Mouse (Mus musculus): ENCODE results near the gene Myo15b. TPM values are rescaled to one million over a fixed set of nuclear protein-coding genes. Genes with fewer than 3 reads are reported as not detected.

Gene Myo15b
- polyA plus RNA-seq (2017; shearing (Covaris generic)) = 1 to 10 TPM in 1 of 2 experiments, under 1 TPM in 1; 0.55 to 7.5 TPM

DNA sequence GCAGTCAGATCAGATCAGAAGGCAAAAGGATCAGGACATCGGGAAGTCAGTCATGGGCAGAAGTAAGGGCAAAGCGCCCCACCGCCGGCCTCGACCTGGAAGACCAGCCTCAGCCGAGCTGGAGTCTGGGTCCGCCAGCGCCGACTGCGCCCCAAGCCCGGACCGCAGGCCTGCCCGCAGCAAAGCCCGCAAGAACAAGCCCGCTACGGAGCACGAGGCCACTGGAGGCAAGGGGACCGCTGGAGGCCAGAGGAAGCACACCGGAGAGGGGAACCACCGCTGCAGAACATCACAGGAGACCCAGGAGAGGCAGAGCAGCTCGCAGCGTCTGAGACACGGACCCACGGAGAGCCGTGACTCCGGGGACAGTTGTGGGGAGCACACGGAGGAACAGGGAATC is at the start of gene Myo15b:
Myo15b (plus strand) TSS at position 53 of the 400 bp plus-strand sequence.

DNA sequence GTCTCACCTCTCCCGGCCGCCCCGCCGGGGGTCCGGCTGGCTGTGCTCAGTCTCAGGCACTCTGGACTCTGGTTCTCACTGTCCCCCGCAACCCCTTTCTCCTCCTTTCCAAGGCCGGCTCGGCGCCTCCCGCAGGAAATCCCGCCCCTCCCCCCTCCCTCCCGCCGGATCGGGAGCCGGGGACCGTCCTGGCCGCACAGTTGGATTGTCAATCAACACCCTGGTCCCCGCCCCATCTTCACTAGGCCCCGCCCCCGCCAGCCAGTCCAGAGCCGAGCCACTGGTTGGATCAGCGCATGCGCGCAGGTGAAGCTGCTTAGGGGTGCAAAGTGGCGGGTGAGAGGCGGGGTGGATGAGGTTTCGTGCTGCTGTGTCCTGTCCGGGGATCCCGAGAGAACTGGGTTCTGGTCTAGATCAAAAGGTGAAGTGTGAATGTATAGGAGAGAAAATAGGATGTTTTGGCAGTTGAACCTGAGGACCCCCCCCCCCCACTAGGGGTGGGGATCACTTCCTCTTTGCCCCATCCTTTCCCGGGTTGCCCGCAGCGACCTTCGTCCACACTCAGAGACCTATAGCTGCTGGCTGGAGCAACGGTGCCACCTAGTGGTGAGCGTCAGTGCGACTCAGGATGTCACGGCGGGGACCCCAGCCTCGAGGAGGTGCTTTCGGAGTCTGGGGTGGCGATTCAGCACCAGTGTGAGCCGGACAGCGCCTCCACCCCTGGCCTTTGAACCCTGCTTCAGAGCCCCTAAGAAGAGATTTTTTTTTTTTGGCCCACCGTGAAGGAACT is 44.5 kb upstream of the Myo15b start, which contains the start of gene Caskin2:
Caskin2 (minus strand) TSS at position 133 of the 790 bp plus-strand sequence.

DNA sequence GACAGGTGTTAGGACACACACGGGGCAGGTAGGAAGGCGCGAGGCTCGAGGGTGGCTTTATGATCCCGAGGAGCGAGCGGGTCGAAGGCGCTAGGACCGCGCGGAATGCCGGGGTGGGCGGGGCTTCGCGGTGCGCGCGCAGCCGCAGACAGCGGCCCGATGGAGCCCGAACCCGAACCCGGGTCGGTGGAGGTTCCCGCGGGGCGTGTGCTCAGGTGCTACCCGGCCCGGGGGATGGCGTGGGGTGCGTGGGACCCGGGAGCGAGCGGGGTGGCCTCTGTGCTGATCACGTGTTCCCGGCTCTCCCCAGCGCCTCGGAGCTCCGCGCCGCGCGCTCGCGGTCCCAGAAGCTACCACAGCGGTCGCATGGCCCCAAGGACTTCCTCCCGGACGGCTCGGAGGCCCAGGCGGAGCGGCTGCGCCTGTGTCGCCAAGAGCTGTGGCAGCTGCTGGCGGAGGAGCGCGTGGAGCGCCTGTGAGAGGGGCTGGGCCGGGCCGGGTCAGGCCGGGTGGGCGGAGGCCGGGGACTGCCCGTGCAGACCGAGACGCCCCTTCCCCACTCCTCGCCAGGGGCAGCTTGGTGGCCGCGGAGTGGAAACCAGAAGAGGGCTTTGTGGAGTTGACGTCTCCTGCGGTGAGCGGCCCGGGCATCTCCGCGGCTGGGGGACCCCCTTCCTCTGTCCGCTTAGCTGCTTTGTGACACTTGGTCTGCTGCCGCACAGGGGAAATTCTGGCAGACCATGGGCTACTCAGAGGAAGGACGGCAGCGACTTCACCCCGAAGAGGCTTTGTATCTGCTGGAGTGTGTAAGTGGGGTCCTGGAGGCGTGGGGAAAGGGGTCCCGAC is 43.4 kb upstream of the Myo15b start, which contains the start of gene Tsen54:
Tsen54 (plus strand) TSS at position 120 of the 846 bp plus-strand sequence.

DNA sequence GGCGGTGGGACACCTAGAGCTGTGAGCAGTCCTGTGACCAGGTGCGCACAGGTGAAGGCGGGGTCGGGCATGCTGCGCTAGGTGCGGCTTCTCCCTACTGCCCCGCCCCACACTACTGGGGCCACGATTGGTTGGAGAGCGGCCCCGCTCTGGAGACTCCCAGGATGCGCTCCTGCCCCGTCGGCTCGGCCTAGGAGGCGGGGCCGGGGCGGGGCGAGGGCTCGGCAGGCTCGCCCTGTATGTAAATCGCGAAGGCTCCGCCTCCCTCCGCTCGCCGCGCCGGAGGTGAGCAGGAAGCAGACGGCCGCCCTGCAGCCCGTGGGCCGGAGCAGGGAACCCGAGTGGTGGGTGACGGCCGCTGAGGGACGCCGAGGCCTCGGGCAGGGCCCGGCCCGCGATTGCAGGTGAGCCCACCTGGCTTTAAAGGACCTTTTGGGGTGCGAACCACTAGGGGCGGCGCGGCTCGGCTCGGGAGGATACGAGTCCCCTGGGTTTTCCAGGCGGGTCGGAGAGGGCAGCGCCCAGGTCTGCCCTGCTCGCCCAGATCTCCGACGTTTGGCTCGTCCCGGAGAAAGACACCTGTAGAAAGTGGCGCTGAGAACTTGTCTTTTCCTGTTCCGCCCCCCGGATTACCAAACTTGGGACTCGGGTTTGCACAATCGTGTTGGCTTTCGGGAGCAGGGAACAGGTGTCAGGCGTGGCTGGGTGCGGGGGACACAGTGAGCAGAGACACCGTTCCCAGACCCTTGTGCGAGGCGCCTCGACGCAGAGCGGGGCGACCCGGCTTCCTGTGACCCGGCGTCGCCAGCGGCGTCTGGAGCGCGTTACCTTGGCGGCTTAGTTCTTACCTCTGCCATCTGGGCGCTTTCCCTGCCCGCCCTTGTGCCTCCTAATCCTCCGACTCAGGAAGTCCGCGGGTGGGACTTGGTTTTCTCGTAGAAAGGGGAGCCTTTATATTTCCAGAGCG is 34.1 kb upstream of the Myo15b start, which contains the start of gene Llgl2:
Llgl2 (plus strand) TSS at position 276 of the 967 bp plus-strand sequence.

DNA sequence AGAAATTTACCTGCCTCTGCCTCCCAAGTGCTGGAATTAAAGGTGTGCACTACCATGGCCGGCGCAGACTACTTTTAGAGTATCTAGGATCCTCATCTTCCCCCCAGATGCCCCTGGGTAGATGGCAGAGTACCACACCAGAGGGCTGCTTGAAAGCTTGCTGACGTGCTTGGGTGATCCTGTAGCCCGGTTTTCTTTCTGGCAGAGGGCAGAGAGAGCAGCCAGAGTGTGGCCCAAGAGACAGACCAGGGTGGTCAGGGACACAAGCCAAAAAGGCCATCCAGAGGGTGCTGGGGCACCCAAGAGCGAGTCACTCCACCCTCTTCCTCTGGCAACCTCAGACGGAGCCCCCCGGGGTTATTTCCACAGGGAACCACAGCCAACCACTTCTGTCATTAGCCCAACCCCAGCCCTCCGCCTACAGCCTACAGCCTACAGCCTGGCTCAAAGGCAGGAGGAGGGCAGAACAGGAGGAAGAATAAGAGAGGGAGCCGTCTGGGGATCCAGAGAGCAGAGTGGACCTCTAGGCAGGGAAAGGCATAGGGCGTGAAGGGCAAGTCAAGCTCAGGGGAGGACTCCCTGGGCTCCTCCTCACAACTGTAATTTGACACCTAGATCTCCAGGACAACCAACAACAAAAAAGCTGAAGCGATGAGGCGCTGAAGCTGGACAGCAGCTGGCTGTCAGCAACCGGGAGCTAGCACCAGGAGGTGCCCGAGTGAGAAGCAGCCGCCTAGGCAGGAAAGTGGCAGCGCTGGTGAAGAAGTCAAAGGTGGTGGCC is 41.5 kb downstream of the Myo15b start, which contains the start of gene Smim5:
Smim5 (plus strand) TSS at position 481 of the 781 bp plus-strand sequence.

DNA sequence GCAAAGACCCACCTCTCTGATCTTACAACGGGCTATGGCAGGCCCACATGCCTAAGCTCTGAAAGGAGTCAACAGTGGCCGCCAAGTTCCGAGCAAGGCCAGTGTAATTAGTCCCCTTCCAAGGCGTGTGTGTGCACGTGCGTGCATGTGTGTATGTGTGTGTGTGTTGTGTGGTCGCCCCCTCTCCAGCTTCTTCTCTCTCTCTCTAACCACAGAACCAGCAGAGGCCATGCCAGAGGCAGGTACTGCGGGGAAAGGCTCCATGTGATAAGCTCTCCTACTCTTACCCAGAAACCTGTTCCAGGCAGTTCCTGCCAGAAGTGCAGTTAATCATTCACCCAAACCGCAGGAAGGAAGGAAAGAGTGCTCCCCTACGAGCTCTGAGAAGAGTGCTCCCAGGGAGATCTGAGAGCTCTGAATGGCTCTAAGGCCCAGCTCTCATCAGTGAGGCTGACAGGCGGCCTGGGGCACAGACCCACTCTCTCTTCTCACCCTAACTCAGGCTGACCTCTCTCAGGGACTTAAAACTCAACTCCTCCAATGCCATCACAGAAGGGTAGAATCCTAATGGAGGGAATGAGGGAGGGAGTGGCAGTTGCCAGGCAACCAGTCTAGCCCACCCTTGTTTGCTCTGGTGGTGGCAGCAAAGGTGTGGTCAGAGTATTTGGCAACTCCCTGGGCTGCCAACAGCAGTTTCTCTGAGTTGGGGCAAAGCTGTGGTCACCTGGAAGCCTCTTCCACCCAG is 53.6 kb downstream of the Myo15b start, which contains the start of gene Smim6:
Smim6 (plus strand) TSS at position 386 of the 745 bp plus-strand sequence.

DNA sequence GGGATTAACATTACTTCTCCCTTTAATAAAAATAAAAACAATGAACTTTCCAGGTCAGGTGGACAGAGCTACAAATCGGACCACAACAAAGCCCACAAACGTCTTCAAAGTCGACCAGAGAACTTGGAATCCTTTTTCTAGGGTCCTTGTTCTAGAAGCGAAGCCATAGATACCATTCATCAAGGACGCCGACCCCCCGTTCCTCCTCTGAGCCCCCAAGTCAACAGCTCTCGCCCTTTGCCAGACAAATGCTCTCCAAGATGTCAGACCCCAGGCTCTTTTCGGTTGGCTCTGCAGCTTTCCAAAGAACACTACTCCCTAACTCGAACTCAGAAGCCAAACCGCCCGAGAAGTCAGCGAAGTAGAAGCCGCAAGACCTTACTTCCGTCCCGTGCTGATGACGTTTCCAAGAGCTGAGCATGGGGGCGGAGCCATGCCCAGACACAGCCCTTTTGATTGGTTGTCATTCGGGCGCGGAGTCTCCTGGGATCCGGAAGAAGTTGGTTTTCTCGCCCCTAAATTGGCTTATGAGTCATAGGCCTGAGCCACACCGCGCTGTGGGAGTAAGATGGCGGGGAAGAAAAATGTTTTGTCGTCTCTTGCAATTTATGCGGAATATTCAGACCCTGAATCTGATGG is 75.0 kb downstream of the Myo15b start, which contains the start of the genes Sap30bp and Recql5:
Sap30bp (plus strand) TSS at position 175 of the 639 bp plus-strand sequence.
Recql5 (minus strand) TSS at position 370 of the 639 bp plus-strand sequence.

Other genes with a start within 250 kb of the Myo15b start
- gene Mif4gd, start 245.4 kb upstream of the Myo15b start, polyA plus RNA-seq (2017; shearing (Covaris generic)) = 100 to 1,000 TPM; 163 to 252 TPM
- gene Slc25a19, start 230.1 kb upstream of the Myo15b start, polyA plus RNA-seq (2017; shearing (Covaris generic)) = 10 to 100 TPM; 54.4 to 75.9 TPM
- gene Grb2, start 149.8 kb upstream of the Myo15b start, polyA plus RNA-seq (2017; shearing (Covaris generic)) = 100 to 1,000 TPM; 209 to 232 TPM
- gene Tmem94, start 93.0 kb upstream of the Myo15b start, polyA plus RNA-seq (2017; shearing (Covaris generic)) = 10 to 100 TPM; 22.2 to 29.1 TPM
- gene Caskin2, start 44.8 kb upstream of the Myo15b start, polyA plus RNA-seq (2017; shearing (Covaris generic)) = 1 to 10 TPM; 2.1 to 3.1 TPM
- 10 to 100 TPM; 43.0 to 53.7 TPM for gene Tsen54, start 43.7 kb upstream of the Myo15b start, polyA plus RNA-seq (2017; shearing (Covaris generic))
- 10 to 100 TPM; 34.4 to 36.9 TPM for gene Llgl2, start 34.4 kb upstream of the Myo15b start, polyA plus RNA-seq (2017; shearing (Covaris generic))
- gene Smim5, start 41.6 kb downstream of the Myo15b start, polyA plus RNA-seq (2017; shearing (Covaris generic)) = 1 to 10 TPM in 1 of 2 experiments, under 1 TPM in 1; 0.68 to 1.2 TPM
- gene Smim6, start 53.6 kb downstream of the Myo15b start, polyA plus RNA-seq (2017; shearing (Covaris generic)) = 1 to 10 TPM; 1.7 to 2.2 TPM
- gene Sap30bp, start 74.9 kb downstream of the Myo15b start, polyA plus RNA-seq (2017; shearing (Covaris generic)) = 10 to 100 TPM; 35.4 to 35.8 TPM
- gene Recql5, start 75.1 kb downstream of the Myo15b start, polyA plus RNA-seq (2017; shearing (Covaris generic)) = 10 to 100 TPM; 18.1 to 21.6 TPM
- gene Itgb4, start 116.3 kb downstream of the Myo15b start, polyA plus RNA-seq (2017; shearing (Covaris generic)) = under 1 TPM; 0.23 to 0.36 TPM
- 10 to 100 TPM; 26.3 to 33.0 TPM for gene Galk1, start 154.3 kb downstream of the Myo15b start, polyA plus RNA-seq (2017; shearing (Covaris generic))
- 1,000 to 10,000 TPM; 1,305 to 1,440 TPM for gene H3f3b, start 169.6 kb downstream of the Myo15b start, polyA plus RNA-seq (2017; shearing (Covaris generic))
- gene Unk, start 171.9 kb downstream of the Myo15b start, polyA plus RNA-seq (2017; shearing (Covaris generic)) = 10 to 100 TPM; 38.7 to 59.1 TPM
- gene Unc13d, start 219.6 kb downstream of the Myo15b start, polyA plus RNA-seq (2017; shearing (Covaris generic)) = 100 to 1,000 TPM; 140 to 162 TPM
- 100 to 1,000 TPM; 179 to 187 TPM for gene Wbp2, start 228.6 kb downstream of the Myo15b start, polyA plus RNA-seq (2017; shearing (Covaris generic))